Mouse (Mus musculus) adrenal gland (tissue): ENCODE data around the gene B4galnt3.

Experiments used
- intact Hi-C: fragments of 180-260 bp; cut with DNase I; formaldehyde crosslinking; loops from one replicate; pipeline ENCODE4 v1.15.1; 2025

B4galnt3 gene

DNA sequence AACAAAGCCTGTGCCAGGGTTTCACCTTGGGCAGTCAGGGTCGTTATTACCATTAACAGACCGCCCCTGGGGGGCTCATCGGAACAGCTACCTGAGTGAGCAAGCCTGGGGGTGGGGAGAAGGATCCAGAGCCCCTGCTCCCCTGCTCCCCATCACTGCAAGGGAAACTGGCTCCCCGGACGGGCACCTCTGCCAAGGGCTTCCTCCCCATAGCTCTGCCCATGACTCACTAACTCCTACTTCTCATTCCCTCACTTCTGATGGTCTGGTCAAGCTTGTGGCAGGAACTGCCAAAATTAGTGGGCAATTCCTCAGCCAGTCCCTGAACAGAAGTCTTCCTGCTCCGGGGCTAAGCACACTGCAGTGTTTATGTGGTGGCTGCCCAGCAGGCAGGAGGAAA lies 19.1 kb downstream of the B4galnt3 start:
- intact Hi-C loops, result no loop called here

DNA sequence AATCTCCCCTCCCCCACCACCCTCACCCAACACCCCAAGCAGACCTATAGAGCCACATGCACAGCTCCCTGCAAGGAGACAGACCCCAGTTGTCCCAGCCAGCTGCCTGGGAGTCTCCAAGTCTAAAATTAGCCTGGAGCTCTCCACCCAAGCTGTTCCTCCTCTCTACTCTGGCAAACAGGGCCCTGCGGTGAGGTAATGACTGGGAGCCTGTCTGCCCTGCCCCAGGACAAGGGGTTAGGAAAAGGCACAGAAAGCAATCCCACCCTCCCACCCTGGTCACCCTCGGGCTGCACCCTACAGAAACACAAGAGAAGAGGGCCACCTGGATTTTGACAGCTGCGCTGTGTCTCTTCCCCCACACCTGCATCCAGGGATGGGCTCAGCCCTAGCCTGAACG lies 19.5 kb downstream of the B4galnt3 start:
- intact Hi-C loops, result no loop called here

DNA sequence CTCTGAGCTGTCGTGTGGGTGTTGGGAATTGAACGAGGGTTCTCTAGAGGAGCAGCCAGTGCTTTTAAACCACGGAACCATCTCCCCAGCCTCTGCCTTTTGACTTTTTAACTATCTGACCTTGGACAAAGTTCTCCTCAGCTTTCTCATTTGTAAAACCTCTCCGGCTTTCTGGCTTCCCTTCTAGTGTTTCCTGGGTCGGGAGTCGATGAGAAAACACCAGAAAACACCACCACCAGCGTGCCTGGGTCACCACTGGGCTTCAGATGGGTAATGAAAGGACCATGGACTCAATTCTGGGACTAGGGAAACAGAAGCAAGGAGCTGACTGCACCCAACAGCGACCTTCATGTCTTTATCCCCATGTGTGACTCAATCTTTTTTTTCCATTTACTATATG lies 20.2 kb downstream of the B4galnt3 start:
- intact Hi-C loops, result no loop called here

DNA sequence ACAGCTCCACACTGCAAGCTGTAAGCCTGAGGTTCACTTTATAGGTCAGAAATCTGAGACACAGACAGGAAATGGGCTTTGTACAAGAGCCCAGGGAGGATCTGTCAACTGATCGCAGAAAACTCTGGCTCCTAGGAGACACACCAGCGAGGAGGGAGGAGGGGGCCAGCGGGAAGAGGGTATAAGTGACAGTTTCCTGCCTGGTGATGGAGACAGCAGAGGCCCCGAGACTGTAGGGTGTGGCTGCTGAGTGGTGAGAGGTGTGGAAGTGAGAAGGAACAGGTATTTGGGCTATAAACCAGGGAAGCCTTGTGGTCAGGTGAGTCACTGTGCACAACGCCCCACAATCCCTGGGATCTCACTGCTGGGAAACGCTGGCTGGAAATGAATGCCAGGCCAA lies 30.2 kb downstream of the B4galnt3 start:
- intact Hi-C loops, result no loop called here

DNA sequence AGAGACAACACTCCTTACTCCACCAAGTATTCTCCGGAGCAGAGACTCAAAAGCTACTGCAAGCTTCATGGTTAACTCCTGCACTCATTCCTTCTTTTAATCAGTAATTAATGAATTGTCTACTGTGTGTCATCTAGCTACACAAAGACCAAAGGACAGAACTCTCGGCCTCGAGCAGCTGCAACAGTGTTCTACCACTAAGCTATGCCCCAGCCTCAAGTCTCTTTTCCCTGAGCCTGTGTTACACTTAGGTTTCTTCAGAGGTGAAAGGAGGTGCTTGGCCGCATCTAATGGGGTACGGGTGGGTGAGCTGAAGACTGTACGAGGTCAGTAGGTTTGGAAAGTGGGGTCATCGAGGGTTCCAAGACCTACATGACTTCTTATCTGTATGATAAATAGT lies 30.8 kb downstream of the B4galnt3 start:
- intact Hi-C loops, result no loop called here

DNA sequence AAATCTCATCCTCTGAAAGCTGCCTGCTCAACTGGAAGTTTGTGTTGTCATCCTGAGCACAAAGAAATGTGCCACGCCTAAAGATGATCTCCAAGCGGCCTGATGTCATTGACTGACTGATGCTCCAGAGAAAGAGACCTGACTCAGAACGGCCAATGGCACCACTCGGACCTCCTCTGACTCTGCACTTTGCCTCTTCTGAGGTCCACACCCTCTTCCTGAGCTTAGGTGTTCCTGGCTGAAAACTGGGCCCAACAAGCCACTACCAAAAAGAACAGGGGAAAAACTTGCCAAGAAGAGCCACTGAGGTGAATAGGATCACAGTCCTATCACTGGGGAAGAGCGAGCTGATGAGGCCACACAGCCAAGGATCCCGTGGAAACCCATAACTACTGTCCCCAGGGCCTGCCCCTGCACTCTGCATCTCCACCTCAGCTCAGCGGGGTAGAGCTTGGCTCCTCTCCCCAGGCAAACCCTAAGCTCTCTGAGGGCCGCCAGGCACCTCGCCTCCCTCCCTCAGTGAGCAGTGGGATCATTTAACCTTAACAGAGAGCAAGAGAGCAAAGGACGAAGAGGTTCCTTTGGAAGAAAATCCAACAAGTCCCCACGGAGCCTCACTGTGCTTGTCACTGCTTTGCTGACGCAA lies 31.4 kb downstream of the B4galnt3 start:
- intact Hi-C loops, result no loop called here

DNA sequence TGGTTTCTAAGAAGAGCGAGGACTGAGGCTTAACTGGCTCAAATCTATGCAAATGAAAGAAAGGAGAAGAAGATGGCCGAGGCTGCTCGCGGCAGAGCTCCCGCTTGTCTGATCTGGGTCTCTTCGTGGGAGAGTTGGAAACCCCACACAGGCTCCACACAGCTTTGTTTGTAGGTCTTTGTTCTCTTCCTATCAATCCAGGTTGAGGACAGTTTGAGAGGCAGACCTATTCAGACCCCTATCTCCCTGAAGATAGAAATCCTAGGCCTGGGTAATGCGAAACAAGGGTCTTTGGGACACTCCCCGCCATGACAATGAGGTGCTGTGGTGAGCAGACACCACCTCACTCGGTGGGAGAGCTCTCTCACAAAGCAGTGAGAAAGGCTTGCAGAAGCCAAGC lies 34.9 kb downstream of the B4galnt3 start:
- intact Hi-C loops, result no loop called here

DNA sequence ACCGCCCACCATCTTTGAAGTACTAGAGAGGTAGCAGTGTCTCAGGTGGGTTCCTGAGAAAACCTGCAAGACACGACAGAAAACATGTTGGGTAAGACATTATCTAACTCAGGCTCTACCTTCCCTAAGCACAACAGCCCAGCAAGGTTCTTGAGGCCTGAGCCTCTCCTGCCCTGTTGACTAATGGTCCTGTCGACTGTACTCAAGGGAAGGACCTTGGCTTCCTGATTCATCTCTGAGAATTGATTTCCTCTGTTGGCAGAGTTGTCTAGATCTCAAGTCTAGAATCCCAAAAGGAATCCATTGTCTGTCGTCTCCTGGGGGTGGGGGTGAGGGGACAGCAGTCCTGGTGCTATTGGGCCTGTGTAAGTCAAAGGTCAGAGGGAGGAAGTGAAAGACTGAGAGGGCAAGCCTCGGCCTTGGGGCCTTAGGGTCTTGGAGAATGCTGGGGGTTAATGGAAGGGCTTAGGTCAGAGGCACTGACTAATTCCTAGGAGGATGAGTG lies 37.9 kb downstream of the B4galnt3 start:
- intact Hi-C loops, result no loop called here

DNA sequence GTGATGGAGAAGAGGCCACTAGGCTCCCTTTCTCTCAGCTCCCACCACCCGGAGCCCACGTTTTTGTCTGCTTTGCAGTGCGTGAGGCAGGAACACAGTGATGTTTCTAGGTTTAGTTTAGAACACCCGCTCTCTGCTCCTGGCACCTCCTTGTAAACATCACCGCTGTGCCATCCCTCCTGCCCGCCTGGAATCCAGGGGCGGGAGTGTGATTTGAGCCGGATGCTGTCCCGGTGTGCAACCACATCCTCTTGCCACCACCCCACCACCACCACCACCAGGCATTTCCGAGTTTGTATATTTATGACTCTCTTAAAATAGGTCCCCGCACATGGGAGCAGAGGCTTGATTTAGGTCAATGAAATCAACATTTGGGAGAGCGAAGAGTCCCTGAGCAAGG lies 38.7 kb downstream of the B4galnt3 start:
- intact Hi-C loops, result no loop called here

DNA sequence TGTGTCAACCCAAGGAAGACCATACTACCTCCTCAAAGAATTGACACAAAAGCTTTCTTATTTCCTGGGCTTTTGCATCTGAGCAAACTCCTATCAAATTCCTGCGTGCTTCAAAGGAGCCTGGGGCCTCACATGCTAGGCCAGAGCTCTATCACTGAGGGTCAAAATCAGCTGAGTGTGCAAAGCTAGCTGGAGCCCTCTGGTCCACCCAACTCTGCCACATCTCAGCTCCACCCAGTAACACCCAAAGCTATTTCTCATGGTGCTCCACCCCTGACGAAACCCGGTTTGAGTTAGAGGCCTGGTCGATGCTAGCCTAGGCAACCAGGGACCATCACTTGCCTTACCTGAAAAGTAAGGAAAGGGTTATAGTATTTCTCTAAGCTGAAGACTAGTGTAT lies 39.2 kb downstream of the B4galnt3 start:
- intact Hi-C loops, result no loop called here

DNA sequence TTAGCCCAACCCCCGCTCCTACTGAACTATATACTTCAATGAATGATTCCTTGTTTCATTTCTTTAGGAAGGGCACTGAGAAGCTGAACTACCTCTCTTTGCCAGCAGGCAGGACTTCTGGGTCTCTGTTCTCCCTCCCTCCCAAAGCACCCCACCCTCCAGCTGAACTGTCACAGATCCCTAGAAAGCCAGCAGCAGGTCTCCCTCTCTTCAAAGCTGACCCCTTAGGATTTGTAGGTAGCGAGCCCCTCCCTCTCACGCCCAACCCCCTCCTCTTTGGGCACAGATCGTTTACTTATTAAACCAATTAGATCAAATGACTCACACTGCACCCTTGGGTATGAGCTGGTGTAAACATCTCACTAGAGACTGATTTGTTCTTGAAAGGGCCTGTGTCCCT lies 39.7 kb downstream of the B4galnt3 start:
- intact Hi-C loops, result no loop called here

DNA sequence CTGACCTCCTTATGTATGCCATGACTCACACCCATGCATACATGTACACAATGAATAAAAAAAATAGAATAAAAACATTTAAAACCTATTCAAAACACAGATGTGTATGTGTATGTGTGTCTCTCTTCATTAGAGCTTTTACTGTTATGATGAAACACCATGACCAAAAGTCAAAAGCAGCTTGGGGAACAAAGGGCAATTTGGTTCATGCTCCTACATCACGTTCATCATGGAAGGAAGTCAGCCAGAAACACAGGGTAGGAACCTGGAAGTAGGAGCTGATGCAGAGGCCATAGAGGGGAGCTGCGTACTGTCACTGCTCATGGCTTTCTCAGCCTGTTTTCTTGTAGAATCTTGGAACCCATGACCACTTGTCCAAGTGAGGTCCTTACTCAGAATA lies 41.6 kb downstream of the B4galnt3 start:
- intact Hi-C loops, result no loop called here

DNA sequence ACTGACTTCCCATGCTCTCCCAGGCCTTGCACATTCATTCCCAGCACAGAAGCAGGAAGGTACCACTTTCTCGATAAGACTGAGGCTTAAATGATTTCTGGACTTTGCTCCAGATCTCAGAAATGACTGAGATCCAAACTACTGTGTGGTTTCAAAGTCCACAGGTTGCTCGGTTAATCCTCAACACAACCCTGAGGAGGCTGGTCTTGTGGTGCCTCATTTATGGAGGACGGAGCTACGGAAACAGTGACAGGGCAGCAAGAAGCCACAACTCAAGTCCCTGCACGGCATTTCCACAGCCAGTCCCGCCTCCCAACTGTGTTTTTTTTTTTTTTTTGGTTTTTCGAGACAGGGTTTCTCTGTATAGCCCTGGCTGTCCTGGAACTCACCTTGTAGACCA lies 43.3 kb downstream of the B4galnt3 start:
- intact Hi-C loops, result no loop called here

DNA sequence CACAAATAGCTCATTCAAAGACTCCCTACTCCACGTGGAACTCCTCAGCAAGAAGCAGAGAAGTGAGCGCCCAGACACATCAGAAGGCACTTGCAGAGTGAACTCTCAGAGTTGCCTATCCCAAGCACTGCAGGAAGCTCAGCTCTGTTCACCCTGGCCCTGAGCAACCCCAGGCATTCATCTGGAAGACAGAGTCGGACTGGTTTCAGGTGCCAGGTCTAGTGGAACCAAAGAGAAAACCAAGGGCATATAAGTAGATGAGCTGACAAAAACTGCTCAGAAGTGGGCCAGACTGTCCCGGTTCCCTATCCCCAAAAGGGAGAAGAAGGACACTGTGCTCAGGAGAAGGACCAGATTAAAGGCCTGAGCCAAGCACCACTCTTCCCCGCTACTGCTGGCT lies 44.5 kb downstream of the B4galnt3 start:
- intact Hi-C loops, result no loop called here

DNA sequence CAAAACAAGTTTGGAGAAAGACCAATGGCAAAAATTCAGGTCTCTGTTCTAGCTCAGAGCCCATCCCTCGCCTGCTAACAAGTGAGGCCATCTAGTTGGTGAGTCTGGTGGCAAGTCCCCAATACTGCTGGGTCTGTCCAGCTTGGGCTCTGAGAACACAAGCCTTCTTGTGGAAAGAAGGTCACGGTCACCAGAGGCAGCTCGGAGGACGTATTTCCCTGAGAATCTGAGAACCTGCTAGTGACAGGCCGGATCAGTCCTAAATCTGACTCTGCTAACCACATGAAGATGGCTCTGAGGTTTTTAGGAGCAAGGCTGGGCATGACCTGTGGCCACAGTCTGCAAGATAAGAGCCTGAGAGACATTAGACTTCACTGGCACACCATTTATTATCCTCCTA lies 47.7 kb downstream of the B4galnt3 start:
- intact Hi-C loops, result no loop called here

DNA sequence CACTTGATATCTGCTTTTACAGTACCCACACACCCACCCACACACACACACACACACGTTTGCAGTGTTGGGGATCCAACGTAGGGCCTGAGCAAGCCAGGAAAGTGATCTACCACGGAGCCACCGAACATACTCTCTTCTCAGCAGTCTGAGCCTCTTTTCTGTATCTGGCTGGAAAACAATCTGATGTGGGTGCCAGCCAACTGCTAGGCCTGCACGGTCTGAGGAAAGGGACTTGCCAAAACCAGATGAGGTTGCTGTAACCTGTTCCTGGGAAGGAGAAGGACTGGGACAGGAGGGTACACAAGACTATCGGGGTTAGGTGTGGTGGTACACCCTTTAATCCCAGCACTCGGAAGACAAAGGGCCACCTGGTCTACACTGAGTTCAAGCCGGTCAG lies 51.1 kb downstream of the B4galnt3 start:
- intact Hi-C loops, result no loop called here

DNA sequence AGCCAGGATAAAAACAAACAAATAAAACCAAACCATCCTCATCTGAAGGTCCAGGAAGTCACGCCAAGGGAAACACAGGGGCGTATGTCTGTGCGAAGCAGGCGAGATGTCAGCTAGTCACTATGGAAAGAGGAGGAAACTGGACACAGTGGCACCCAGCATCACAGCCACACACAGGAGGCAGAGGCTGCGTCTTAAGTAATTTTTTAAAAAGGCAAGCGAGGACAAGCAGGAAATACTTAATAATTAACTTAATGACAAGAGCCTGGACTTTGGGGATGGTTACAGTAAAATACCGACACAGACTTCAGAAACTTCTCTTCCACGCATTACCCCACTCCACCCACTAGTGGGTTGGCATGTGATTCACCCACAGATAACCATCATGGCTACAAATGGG lies 51.8 kb downstream of the B4galnt3 start:
- intact Hi-C loops, result no loop called here

DNA sequence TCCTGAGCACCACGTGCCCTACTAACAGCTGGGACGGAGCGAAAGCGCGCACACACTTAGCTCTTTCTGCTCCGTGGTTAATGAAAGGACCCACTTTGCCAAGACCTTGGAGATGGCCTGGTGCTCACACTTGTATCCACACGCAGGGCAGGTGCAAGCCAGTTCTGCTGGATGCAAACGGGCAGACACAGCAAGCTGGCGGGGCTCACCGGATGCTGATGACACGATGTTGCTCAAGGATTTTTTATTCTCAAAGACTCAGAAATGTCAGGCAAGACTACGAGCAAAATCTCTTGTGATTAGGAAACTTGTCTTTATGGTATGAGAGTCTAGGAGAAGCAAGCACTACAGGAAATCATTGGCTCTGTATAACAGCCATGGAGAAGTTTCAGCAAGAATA lies 52.9 kb downstream of the B4galnt3 start:
- intact Hi-C loops, result no loop called here

DNA sequence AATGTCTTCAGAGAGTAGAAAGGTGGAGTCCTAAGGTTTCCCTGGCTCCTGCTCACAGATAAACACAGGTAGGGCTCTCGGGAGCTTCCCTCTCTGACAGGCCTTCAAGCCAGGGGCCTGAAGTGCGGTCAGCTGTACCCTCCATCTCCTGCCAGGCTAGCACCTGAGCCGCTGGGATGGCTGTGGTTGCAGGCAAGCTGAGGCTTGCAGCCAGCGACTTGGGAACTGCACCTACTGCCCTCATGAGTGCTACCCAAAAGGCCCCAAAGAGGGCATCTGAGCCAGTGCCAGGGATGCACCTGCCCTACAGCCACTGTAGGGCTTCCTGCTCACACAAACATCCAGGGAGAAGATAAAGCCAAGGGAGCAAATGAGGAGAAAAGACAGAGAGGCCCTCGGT lies 53.9 kb downstream of the B4galnt3 start:
- intact Hi-C loops, result no loop called here

DNA sequence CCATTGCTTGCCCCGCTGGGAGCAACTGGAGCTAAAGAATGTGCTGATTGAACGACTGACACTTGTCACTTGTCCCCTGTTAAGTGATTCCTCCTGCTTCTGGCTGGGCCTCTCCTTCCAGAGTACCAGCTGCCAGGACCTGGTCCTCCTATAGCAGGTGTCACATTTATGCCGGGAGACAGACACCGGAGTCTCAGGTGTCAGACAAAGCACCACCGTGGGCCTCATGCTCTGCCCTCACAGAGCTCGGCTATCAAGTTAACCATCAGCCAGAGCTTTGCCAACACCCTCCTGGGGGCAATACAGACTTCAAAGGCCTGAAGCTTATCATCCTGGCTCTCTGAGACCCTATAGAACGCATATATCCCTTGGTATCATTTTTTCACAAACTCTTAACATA lies 58.5 kb downstream of the B4galnt3 start:
- intact Hi-C loops, result no loop called here

DNA sequence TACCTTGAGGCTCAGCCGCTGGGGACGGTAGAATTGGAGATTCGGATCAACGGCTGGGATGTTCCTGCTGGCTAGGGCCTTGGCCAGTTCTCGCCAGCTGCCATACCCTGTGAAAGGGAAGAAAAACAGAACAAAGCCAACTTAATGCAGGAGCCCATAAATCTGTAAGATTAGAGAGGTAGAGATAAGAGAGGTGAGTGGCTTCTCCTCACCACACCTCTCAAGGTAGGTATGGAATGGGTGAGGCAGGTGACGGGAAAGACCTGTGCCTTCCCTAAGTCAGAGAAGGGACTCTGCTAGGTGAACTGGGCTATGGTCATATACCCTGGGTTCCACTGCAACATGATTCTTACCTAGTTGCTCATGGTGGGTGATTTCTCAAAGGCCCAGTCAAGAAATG lies 61.5 kb downstream of the B4galnt3 start:
- intact Hi-C loops, result no loop called here

DNA sequence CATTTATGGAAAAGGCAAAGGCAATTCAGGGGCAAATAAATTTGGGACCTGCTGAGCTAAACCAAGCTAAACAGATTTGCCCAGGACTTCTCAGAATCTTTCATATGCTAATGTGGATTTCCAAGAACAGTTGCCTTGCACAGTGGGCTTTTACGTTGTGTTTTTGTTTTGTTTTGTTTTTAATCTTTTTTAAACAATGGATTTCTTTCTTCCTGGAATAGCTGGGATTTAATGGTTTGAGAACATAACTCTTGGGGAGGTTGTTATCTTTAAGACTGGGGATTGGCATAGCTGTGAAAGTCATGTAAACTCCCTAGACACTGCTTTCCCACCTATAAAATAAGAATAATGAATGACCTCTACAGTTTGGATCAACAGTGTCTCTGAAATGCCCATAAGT lies 63.9 kb downstream of the B4galnt3 start:
- intact Hi-C loops, result no loop called here

DNA sequence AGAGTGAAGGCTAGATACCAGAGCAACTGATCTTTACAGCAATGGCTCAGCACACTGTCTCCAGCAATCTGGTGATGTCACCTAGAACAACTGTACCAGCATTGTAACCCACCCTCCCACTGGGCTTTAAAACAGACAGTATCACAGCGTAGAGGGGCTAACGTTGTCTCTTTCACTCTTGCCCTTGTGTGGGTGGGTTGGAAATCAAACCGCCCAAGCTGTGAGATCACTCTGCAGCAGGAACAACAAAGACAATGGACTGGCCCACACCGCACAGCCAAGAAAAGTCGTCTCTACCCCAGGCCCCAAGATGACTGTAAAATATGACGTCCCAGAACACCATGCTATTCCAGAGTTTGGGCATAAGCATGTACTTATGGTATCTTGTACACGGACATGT lies 64.6 kb downstream of the B4galnt3 start:
- intact Hi-C loops, result no loop called here

DNA sequence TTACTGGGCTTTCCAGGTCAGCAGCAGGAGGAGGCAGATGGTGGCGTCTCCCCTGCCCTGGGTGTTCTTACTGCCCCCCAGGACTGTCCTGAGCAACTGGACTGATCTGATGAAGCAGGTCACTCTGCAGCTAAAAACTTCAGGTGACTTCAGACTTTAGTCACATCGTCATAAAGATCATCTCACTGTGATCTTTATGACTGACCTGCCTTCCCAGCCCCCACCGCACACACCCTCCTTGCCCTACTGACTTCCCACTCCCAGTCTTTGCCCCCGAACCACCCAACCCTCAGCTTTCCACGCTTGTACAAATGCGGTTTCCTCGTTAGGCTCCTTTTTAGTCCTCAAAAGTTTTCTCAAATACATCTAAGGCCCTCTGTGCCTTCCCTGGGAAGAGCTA lies 67.3 kb downstream of the B4galnt3 start:
- intact Hi-C loops, result no loop called here
